Mouse (Mus musculus): Measurements from ENCODE around the gene Cdc42se1. TPM values are rescaled to one million over a fixed set of nuclear protein-coding genes. Genes with fewer than 3 reads are reported as not detected.

The Cdc42se1 gene
- polyA plus RNA-seq, 1 experiment from 2014 or later = 43.9 TPM

GRCm38 (mm10) chr3:95237541-95238099, 9.1 kb downstream of the Cdc42se1 start:
- DNase-seq = no peak
- Histone ChIP-seq H3K9me3 (replicated peaks) (no peaks in the 10 kb centered on the region), H3K36me3 (peaks cover 58% of the 10 kb centered on the region), H3K4me1 (replicated peaks) (peaks cover 16% of the 10 kb centered on the region), H3K9ac (no peak overlapping the region), H3K4me2 (no peak overlapping the region), H3K4me3 (replicated peaks) (no peak overlapping the region), H3K27me3 (no peaks in the 10 kb centered on the region), H3K27ac (no peak overlapping the region)
- WGBS (ENCODE audit: insufficient replicate concordance) = 84% methylated on average over 8 of the region's 8 CpGs
- no peak for ATAC-seq (ENCODE audit: low read depth)

DNA sequence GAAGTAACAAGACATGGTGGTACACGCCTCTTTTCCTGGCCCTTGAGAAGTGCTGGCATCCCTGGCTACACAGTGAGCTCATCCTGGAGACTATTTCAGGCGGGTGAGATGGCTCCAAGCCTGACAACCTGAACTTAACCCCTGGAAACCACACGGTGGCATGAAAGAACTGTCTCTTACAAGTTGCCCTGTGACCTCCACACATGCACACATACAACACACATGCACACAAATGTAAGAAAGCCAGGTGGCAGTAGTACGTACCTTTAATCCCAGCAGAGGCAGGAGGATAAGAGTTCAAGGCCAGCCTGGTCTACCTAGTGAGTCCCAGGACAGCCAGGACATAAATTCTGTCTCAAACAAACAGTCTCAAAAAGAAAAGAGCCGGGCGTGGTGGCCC, 10.5 kb downstream of the Cdc42se1 start:
- 75% methylated on average over 6 of the region's 6 CpGs for WGBS (ENCODE audit: insufficient replicate concordance)
- H3K36me3 ChIP-seq = peaks cover 44% of the 10 kb centered on the region
- no peak overlapping the region for H3K4me3 ChIP-seq (replicated peaks)
- H3K9me3 ChIP-seq (replicated peaks) = no peaks in the 10 kb centered on the region
- H3K4me2 ChIP-seq = no peak overlapping the region
- H3K27ac ChIP-seq = no peak overlapping the region
- ATAC-seq (ENCODE audit: low read depth) = no peak
- H3K27me3 ChIP-seq = no peaks in the 10 kb centered on the region
- H3K4me1 ChIP-seq (replicated peaks) = peaks cover 10% of the 10 kb centered on the region
- no peak for DNase-seq
- no peak overlapping the region for H3K9ac ChIP-seq

GRCm38 (mm10) chr3:95239971-95240370, 11.4 kb downstream of the Cdc42se1 start:
- Histone ChIP-seq H3K27me3 (no peaks in the 10 kb centered on the region), H3K9ac (no peak overlapping the region), H3K4me3 (replicated peaks) (no peak overlapping the region), H3K4me1 (replicated peaks) (peaks cover 10% of the 10 kb centered on the region), H3K9me3 (replicated peaks) (no peaks in the 10 kb centered on the region), H3K27ac (no peak overlapping the region), H3K4me2 (no peak overlapping the region), H3K36me3 (peaks cover 34% of the 10 kb centered on the region)
- 76% methylated on average over 12 of the region's 12 CpGs for WGBS (ENCODE audit: insufficient replicate concordance)
- no peak for ATAC-seq (ENCODE audit: low read depth)
- no peak for DNase-seq

GRCm38 (mm10) chr3:95240900-95241299, 12.4 kb downstream of the Cdc42se1 start:
- DNase-seq (no peak), ATAC-seq (ENCODE audit: low read depth) (no peak)
- Histone ChIP-seq H3K27ac (no peak overlapping the region), H3K27me3 (no peaks in the 10 kb centered on the region), H3K4me1 (replicated peaks) (peaks cover 10% of the 10 kb centered on the region), H3K4me3 (replicated peaks) (no peak overlapping the region), H3K36me3 (peaks cover 25% of the 10 kb centered on the region), H3K9ac (peak overlapping the region; percentile 28; the same call in 1 of the 2 replicates), H3K9me3 (replicated peaks) (no peaks in the 10 kb centered on the region), H3K4me2 (peak overlapping the region; percentile 8)
- WGBS (ENCODE audit: insufficient replicate concordance) = 45% methylated on average over 17 of the region's 17 CpGs

DNA sequence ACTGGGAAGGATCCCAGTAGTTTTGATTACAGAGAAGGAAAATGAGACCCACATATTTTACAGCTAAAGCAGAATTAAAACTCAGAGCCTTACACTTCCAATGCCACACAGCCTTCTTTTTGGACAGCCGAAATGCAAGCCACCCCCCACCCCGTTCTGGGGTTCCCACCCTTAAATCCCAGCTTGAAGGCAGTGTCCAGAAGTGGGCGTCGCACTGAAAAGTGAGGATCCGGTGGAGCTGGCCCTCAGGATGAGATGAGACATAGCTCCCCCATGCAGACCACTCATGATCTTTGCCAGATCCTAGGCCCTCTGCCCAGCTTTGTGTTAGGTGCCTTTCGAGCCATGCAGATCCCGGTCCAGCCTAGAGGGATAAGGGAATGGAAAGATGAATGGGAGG, 13.0 kb downstream of the Cdc42se1 start, which contains the start of gene Gm128:
Gene Gm128, minus strand, starts transcription at position 101 of the 400 bp plus-strand sequence.
- Histone ChIP-seq H3K4me1 (replicated peaks) (peaks cover 11% of the 10 kb centered on the region), H3K27me3 (no peaks in the 10 kb centered on the region), H3K27ac (no peak within 1 kb of the TSS), H3K9ac (peak within 1 kb of the TSS; percentile 28; the same call in 1 of the 2 replicates), H3K4me2 (peak within 1 kb of the TSS; percentile 8), H3K36me3 (peaks cover 19% of the 10 kb centered on the region), H3K9me3 (replicated peaks) (no peaks in the 10 kb centered on the region), H3K4me3 (replicated peaks) (no peak within 1 kb of the TSS)
- no peak for DNase-seq
- no peak for ATAC-seq (ENCODE audit: low read depth)
- WGBS (ENCODE audit: insufficient replicate concordance) = 76% methylated on average over 7 of the region's 7 CpGs

DNA sequence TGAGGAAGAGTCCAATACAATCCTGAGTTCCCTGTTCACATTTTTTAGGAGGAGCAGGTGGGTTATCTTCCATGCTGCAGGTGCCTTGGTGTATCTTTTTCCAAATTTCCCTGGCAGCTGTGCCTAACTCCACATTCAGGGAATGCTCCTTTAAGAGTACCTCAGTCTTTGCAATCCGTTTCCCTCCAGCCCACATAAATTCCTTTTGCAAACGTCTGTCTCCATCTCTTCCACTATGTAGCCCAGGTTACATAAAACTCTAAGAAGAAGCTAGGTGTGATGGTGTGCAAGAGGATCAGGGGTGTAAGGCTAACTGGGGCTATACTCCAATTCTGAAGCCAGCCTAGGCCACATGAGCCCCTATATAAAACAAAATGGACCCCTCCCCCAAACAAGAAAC, 14.6 kb downstream of the Cdc42se1 start:
- Histone ChIP-seq H3K4me2 (no peak overlapping the region), H3K4me1 (replicated peaks) (peaks cover 19% of the 10 kb centered on the region), H3K9me3 (replicated peaks) (no peaks in the 10 kb centered on the region), H3K27me3 (no peaks in the 10 kb centered on the region), H3K9ac (no peak overlapping the region), H3K36me3 (peaks cover 3% of the 10 kb centered on the region), H3K27ac (no peak overlapping the region), H3K4me3 (replicated peaks) (no peak overlapping the region)
- DNase-seq (no peak), ATAC-seq (ENCODE audit: low read depth) (no peak)
- 73% methylated on average over 2 of the region's 2 CpGs for WGBS (ENCODE audit: insufficient replicate concordance)

- H3K27me3 ChIP-seq = no peaks in the 10 kb centered on the region
- H3K36me3 ChIP-seq = no peaks in the 10 kb centered on the region
- WGBS (ENCODE audit: insufficient replicate concordance) = 62% methylated on average over 5 of the region's 5 CpGs
- no peak for DNase-seq
- H3K9me3 ChIP-seq (replicated peaks) = no peaks in the 10 kb centered on the region
- no peak overlapping the region for H3K4me2 ChIP-seq
- no peak overlapping the region for H3K9ac ChIP-seq
- peaks cover 15% of the 10 kb centered on the region for H3K4me1 ChIP-seq (replicated peaks)
- no peak overlapping the region for H3K4me3 ChIP-seq (replicated peaks)
- H3K27ac ChIP-seq = peak overlapping the region; percentile 2
- ATAC-seq (ENCODE audit: low read depth) = no peak
Measured at GRCm38 (mm10) chr3:95246465-95247231, 18.1 kb downstream of the Cdc42se1 start.

DNA sequence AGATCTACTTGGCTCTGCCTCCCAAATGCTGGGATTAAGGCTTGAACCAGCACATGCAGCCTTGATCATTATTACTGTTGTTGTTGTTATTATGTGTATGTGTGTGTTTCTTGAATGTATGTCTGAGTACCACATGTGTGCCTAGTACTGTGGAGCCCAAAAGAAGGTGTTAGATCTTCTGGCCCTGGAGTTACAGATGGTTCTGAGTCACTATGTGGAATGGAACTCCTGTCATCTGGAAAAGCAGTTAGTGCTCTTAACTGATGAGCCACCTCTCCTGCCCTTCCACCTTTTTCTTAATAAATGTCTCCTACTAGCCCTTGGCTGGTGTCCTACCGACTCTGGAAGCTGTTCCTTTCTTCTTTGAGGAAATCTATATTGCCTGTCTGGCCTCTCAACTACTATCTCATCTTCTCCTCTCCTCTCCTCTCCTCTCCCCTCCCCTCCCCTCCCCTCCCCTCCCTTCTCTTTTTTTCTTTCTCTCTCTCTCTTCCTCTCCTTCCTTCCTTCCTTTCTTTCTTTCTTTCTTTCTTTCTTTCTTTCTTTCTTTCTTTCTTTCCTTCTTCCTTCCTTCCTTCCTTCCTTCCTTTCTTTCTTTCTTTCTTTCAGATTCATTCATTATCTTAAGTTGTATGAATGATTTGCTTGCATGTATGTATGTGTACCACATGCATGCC, 19.3 kb downstream of the Cdc42se1 start:
- H3K9ac ChIP-seq = no peak overlapping the region
- H3K36me3 ChIP-seq = peaks cover under 1% of the 10 kb centered on the region; the same call in 1 of the 2 replicates
- peaks cover 15% of the 10 kb centered on the region for H3K4me1 ChIP-seq (replicated peaks)
- WGBS (ENCODE audit: insufficient replicate concordance) = 50% methylated on average over 1 of the region's 1 CpGs
- no peak for DNase-seq
- no peak overlapping the region for H3K4me3 ChIP-seq (replicated peaks)
- H3K27ac ChIP-seq = no peak overlapping the region
- no peak overlapping the region for H3K4me2 ChIP-seq
- no peaks in the 10 kb centered on the region for H3K27me3 ChIP-seq
- no peaks in the 10 kb centered on the region for H3K9me3 ChIP-seq (replicated peaks)
- no peak for ATAC-seq (ENCODE audit: low read depth)

DNA sequence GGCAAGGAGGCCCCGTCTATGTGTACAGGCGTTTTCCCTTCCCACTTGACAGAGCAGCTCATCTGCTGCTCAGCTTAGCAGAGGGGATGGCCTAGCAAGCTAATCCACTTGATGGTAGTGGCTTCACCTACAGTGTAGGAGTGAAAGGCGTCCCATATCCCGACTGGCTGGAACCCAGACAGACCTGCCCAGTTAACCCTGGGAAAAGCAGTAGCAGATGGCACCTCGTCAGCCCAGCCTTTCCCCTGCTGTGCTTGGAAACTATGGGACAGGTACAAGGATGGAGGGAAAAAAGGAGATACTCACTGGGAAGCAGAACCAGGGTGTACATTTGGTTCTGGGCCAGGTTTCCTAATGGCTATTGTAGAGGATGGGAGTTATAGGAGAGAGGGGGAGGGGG, 21.8 kb downstream of the Cdc42se1 start:
- ATAC-seq (ENCODE audit: low read depth) (no peak), DNase-seq (no peak)
- Histone ChIP-seq H3K36me3 (peaks cover 17% of the 10 kb centered on the region), H3K27me3 (no peaks in the 10 kb centered on the region), H3K4me2 (no peak overlapping the region), H3K4me3 (replicated peaks) (no peak overlapping the region), H3K27ac (no peak overlapping the region), H3K9me3 (replicated peaks) (no peaks in the 10 kb centered on the region), H3K9ac (no peak overlapping the region), H3K4me1 (replicated peaks) (peaks cover 15% of the 10 kb centered on the region)
- 72% methylated on average over 5 of the region's 5 CpGs for WGBS (ENCODE audit: insufficient replicate concordance)

- H3K4me2 ChIP-seq = no peak within 1 kb of the TSS
- ATAC-seq (ENCODE audit: low read depth) (no peak), DNase-seq (no peak)
- H3K27me3 ChIP-seq = no peaks in the 10 kb centered on the region
- 46% methylated on average over 7 of the region's 7 CpGs for WGBS (ENCODE audit: insufficient replicate concordance)
- H3K9me3 ChIP-seq (replicated peaks) = no peaks in the 10 kb centered on the region
- peaks cover 15% of the 10 kb centered on the region for H3K4me1 ChIP-seq (replicated peaks)
- no peak within 1 kb of the TSS for H3K9ac ChIP-seq
- H3K27ac ChIP-seq = no peak within 1 kb of the TSS
- H3K36me3 ChIP-seq = peaks cover 23% of the 10 kb centered on the region
- no peak within 1 kb of the TSS for H3K4me3 ChIP-seq (replicated peaks)
Measured at GRCm38 (mm10) chr3:95250783-95251424, 22.4 kb downstream of the Cdc42se1 start, which contains the start of gene Bnipl. Gene Bnipl (minus strand): TSS chr3:95251193.

DNA sequence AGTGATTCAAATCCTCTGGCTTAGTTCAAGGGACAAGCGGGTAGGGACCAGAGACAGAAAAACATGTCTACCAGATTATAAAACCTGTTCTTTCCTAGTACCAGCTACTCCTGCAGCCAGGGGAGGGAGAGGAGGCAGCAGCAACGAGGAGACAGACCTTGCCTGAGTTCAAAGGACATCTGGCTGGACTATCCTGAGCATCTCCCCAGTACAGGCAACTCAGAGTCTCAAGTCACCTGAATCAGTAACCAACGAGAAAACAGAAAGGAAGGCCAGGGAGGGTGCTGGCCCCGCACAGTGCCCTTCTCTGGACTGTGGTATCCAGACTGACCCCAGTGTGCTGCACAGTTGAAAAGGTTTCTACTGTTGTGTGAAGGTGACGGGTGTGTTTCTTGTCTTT, 28.4 kb downstream of the Cdc42se1 start:
- H3K4me2 ChIP-seq = no peak overlapping the region
- H3K4me1 ChIP-seq (replicated peaks) = no peaks in the 10 kb centered on the region
- 78% methylated on average over 5 of the region's 5 CpGs for WGBS (ENCODE audit: insufficient replicate concordance)
- peaks cover 67% of the 10 kb centered on the region for H3K36me3 ChIP-seq
- no peak overlapping the region for H3K27ac ChIP-seq
- H3K27me3 ChIP-seq = no peaks in the 10 kb centered on the region
- H3K4me3 ChIP-seq (replicated peaks) = no peak overlapping the region
- DNase-seq (no peak), ATAC-seq (ENCODE audit: low read depth) (no peak)
- no peaks in the 10 kb centered on the region for H3K9me3 ChIP-seq (replicated peaks)
- H3K9ac ChIP-seq = no peak overlapping the region

Measured in liver, embryonic 13.5 days (tissue).